Mouse (Mus musculus): ENCODE measurements at regions not wholly inside any gene's neighbourhood (a gene's known extent, or its start where the extent isn't known, plus 50 kb on each side); places are given as distances from the start of the nearest gene placed in this dataset.

- no peak for DNase-seq
Observed at GRCm38 (mm10) chr8:80253541-80253940, 195.7 kb upstream of the Hhip start.

GRCm38 (mm10) chr8:80251595-80251994, 193.8 kb upstream of the Hhip start:
- no peak for DNase-seq

- no peak for DNase-seq
Observed at GRCm38 (mm10) chr8:80250305-80251161, 192.7 kb upstream of the Hhip start.

- DNase-seq: no peak
Observed at GRCm38 (mm10) chr8:80249762-80250161, 192.0 kb upstream of the Hhip start.

GRCm38 (mm10) chr8:80239879-80240278, 182.1 kb upstream of the Hhip start:
- no peak for DNase-seq

GRCm38 (mm10) chr8:80210361-80210760, 152.6 kb upstream of the Hhip start:
- DNase-seq: no peak

GRCm38 (mm10) chr8:80204678-80205654, 147.2 kb upstream of the Hhip start:
- DNase-seq: peak; percentile 58

- peak; percentile 21 for DNase-seq
Observed at GRCm38 (mm10) chr8:80203769-80204677, 146.2 kb upstream of the Hhip start.

- no peak for DNase-seq
Observed at GRCm38 (mm10) chr8:80197680-80198079, 139.9 kb upstream of the Hhip start.

- DNase-seq: no peak
Observed at GRCm38 (mm10) chr8:80190510-80190908, 132.7 kb upstream of the Hhip start.

GRCm38 (mm10) chr8:80189797-80190509, 132.1 kb upstream of the Hhip start:
- DNase-seq: no peak

- DNase-seq: no peak
Observed at GRCm38 (mm10) chr8:80185286-80185685, 127.5 kb upstream of the Hhip start.

GRCm38 (mm10) chr8:80168688-80169087, 110.9 kb upstream of the Hhip start:
- DNase-seq: no peak

- DNase-seq: peak; percentile 41
Observed at GRCm38 (mm10) chr8:80149458-80150083, 91.8 kb upstream of the Hhip start.

- no peak for DNase-seq
Observed at GRCm38 (mm10) chr8:80147929-80148328, 90.1 kb upstream of the Hhip start.

GRCm38 (mm10) chr8:80138481-80138880, 80.7 kb upstream of the Hhip start:
- DNase-seq: no peak

- no peak for DNase-seq
Observed at GRCm38 (mm10) chr8:80120378-80120965, 62.7 kb upstream of the Hhip start.

- DNase-seq: no peak
Observed at GRCm38 (mm10) chr8:80117328-80117727, 59.5 kb upstream of the Hhip start.
